Mouse (Mus musculus) MEL (cell line): ENCODE results near the gene Vav3. TPM values are rescaled to one million over a fixed set of nuclear protein-coding genes. Genes with fewer than 3 reads are reported as not detected.
A peak's percentile ranks its signal among the peaks of the same experiment; 100 is the strongest.

ENCODE experiments used
- DNase-seq: peaks from one replicate; pipeline ENCODE4 v3.0.0; 2011; ENCODE audit warnings: low read depth, low spot score
- H3K27ac ChIP-seq: 2 replicates; pipeline ENCODE4 v1.5.1; 2012; ENCODE audit warnings: low read depth, mild to moderate bottlenecking, control low read depth, low read length, moderate library complexity; ENCODE audit not compliant: control insufficient read depth
- H3K27me3 ChIP-seq, 2 experiments: fragments of 150-350 bp in 1 of 2; sonication (generic) in 1 of 2; 2 replicates each; pipeline ENCODE4 v1.6.1; 2012; ENCODE audit warnings: low read length in 2 of 2, mild to moderate bottlenecking in 2 of 2, improper control_type of control experiment in 1 of 2, moderate library complexity in 1 of 2; ENCODE audit not compliant: insufficient read depth in 2 of 2, control insufficient read depth in 1 of 2
- H3K36me3 ChIP-seq, 2 experiments: 2 replicates each; pipeline ENCODE4 v1.6.1; 2012 to 2014; ENCODE audit warnings: low read length in 2 of 2, improper control_type of control experiment in 1 of 2, inconsistent platforms in 1 of 2, mild to moderate bottlenecking in 1 of 2; ENCODE audit not compliant: insufficient read depth in 2 of 2, control insufficient read depth in 1 of 2
- H3K4me1 ChIP-seq, 2 experiments: fragments of 150-350 bp in 1 of 2; sonication (generic) in 1 of 2; 2 replicates each; pipeline ENCODE4 v1.6.1; 2012; ENCODE audit warnings: low read length in 2 of 2, improper control_type of control experiment in 1 of 2, mild to moderate bottlenecking in 1 of 2; ENCODE audit not compliant: insufficient read depth in 2 of 2, control insufficient read depth in 1 of 2
- H3K4me3 ChIP-seq, 2 experiments: fragments of 150-350 bp in 1 of 2; sonication (generic) in 1 of 2; 2 replicates each; pipeline ENCODE4 v1.5.1; 2012; ENCODE audit warnings: low read depth in 2 of 2, low read length in 2 of 2, mild to moderate bottlenecking in 2 of 2, moderate library complexity in 2 of 2, control low read depth in 1 of 2, improper control_type of control experiment in 1 of 2; ENCODE audit not compliant: control insufficient read depth in 1 of 2, insufficient read depth in 1 of 2
- H3K79me2 ChIP-seq: 2 replicates; pipeline ENCODE4 v1.6.1; 2012; ENCODE audit warnings: mild to moderate bottlenecking, low read length, moderate library complexity; ENCODE audit not compliant: control insufficient read depth, poor library complexity, insufficient read depth
- H3K9ac ChIP-seq: 2 replicates; pipeline ENCODE4 v1.6.1; 2012; ENCODE audit warnings: low read depth, mild to moderate bottlenecking, control low read depth, low read length, moderate library complexity; ENCODE audit not compliant: control insufficient read depth, poor library complexity, severe bottlenecking
- H3K9me3 ChIP-seq: fragments of 150-350 bp; sonication (generic); replicated peaks from 2 replicates; pipeline ENCODE4 v1.6.1; 2012; ENCODE audit warnings: mild to moderate bottlenecking, low read length, improper control_type of control experiment, moderate library complexity; ENCODE audit not compliant: insufficient read depth
- CTCF ChIP-seq, 3 experiments: IDR thresholded peaks in 2 of 3; conservative IDR thresholded peaks in 1 of 3; 2 replicates each; pipeline ENCODE4 v1.5.1; 2011 to 2012; ENCODE audit warnings: low read length in 3 of 3, low read depth in 2 of 3, mild to moderate bottlenecking in 2 of 3, improper control_type of control experiment in 1 of 3, inconsistent platforms in 1 of 3, mixed read lengths in 1 of 3, moderate library complexity in 1 of 3; ENCODE audit not compliant: control insufficient read depth in 1 of 3, insufficient read depth in 1 of 3, poor library complexity in 1 of 3, severe bottlenecking in 1 of 3
- SMC3 ChIP-seq: IDR thresholded peaks from 2 replicates; pipeline ENCODE4 v1.6.1; 2011; ENCODE audit warnings: low read depth, low read length, improper control_type of control experiment
- TAL1 ChIP-seq: IDR thresholded peaks from 2 replicates; pipeline ENCODE4 v1.6.1; 2012; ENCODE audit warnings: mild to moderate bottlenecking, inconsistent platforms, low read length, moderate library complexity, mixed read lengths
- polyA plus RNA-seq, 2 experiments: library from polyadenylated mRNA; stranded (reverse) in 1 of 2; unstranded in 1 of 2; fragments of >175 nt in 1 of 2; fragments of >200 nt in 1 of 2; gene quantifications; 2 replicates each; pipeline versions ENCODE4 v1.2.1 to v1.2.4; 2012; ENCODE audit warnings: low replicate concordance in 2 of 2, low read depth in 1 of 2; ENCODE audit not compliant: insufficient read length in 2 of 2, insufficient read depth in 1 of 2, missing spikeins in 1 of 2
- total RNA-seq: library from RNA; depleted of rRNA; stranded (reverse); fragments of 300-350 nt; gene quantifications from 2 replicates; pipeline ENCODE4 v1.2.3, GENCODE M21; 2012; rRNA removed

Gene Vav3
- total and polyA plus RNA-seq, 3 experiments: not detected

DNA sequence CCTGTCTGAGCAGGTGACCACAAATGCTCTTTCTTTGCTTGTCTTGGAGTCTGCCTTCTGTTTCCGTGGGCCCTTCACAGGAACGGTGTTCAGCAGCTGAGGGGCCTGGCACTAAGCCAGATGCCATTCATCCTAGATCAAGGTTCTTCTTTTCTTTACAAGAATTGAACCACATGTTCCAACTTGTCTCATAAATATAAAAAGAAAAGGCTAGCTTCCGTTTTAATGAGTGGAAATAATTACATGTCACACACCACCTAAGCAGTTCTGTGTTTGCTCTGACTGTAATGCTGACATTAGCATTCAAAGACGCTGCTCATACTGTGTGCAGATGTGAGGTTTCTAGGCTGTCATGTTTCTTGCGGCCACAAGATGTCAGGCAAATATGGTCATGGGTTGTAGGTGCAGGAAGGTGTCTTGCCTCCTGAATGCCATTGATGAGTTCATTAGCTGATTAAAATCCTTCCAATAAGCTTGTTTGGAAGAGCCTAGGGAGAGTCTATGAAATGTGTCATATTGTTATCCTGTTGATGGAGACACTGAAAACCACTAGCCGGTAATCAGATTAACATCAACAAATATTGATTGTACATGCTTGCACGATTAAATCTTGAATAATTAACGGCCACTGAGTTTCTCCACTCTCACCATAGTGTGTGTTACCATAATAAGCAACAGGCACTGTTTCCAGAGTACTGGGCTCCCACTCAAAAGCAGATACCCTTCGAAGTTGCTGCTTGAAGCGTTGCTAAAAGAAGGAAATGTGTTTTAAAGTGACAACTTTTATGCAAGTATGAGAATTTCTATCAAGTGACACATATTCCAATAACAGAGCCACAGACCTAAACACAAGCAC is 392.1 kb downstream of the Vav3 start:
- Histone ChIP-seq H3K36me3 (no peaks in the 10 kb centered on the region), H3K9me3 (no peaks in the 10 kb centered on the region), H3K27me3 (no peaks in the 10 kb centered on the region), H3K79me2 (no peaks in the 10 kb centered on the region), H3K4me3 (no peak overlapping the region), H3K4me1 (no peaks in the 10 kb centered on the region), H3K27ac (no peak overlapping the region), H3K9ac (no peak overlapping the region)
- peak in 1 of 3 experiments; percentile 9; a peak in 1 of 6 replicates for TF ChIP-seq CTCF (IDR thresholded peaks at IDR 0.05 in 2 of 3, conservative IDR thresholded peaks at IDR 0.05 in 1 of 3; ENCODE audit: control insufficient read depth in 1 of 3, insufficient read depth in 1 of 3, low read depth in 2 of 3, low read length in 3 of 3, poor library complexity in 1 of 3, severe bottlenecking in 1 of 3)
- TF ChIP-seq SMC3: peak; percentile 8; the same call in 1 of the 2 replicates
- TF ChIP-seq TAL1: no peak
- DNase-seq: no peak

Other genes with a start within 250 kb of the Vav3 start
- 5.5 and 5.6 TPM in 2 replicates for gene Slc25a24, start 217.5 kb upstream of the Vav3 start, total RNA-seq
- gene Slc25a24, start 217.5 kb upstream of the Vav3 start, polyA plus RNA-seq: 10 to 100 TPM in 1 of 2 experiments, not detected in 1; 14.3 TPM